Mouse (Mus musculus) ovary, adult 2 months (tissue): ENCODE measurements around the gene Lypd5. TPM values are rescaled to one million over a fixed set of nuclear protein-coding genes. Genes with fewer than 3 reads are reported as not detected.

Source experiments
- polyA plus RNA-seq: library from polyadenylated mRNA; depleted of rRNA; stranded (reverse); fragments of >200 nt; gene quantifications from 2 replicates; pipeline ENCODE4 v1.2.3, GENCODE M21; 2012; rRNA removed

Gene Lypd5
- not detected in 2 replicates for polyA plus RNA-seq

DNA sequence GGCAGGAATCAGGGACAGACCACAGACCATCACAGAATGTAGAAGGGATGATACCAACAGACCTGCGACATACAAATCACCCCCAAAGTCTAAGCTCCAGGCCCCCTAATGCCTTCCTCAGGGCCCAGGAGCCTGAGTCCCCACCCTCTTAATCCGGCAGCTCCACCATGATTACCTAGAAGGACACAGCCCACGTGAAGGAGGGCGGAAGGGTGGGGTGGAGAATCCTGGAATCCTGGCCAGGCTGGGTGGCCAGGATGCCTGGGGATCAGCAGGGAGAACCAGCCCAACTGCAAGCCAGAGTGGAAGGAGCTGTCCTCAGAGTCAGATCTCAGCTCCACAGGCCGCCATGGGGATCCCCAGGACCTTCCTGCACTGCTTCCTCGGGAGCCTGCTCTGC is at the start of gene Lypd5:
Gene Lypd5 (plus strand): TSS at position 301 of the 400 bp plus-strand sequence.

DNA sequence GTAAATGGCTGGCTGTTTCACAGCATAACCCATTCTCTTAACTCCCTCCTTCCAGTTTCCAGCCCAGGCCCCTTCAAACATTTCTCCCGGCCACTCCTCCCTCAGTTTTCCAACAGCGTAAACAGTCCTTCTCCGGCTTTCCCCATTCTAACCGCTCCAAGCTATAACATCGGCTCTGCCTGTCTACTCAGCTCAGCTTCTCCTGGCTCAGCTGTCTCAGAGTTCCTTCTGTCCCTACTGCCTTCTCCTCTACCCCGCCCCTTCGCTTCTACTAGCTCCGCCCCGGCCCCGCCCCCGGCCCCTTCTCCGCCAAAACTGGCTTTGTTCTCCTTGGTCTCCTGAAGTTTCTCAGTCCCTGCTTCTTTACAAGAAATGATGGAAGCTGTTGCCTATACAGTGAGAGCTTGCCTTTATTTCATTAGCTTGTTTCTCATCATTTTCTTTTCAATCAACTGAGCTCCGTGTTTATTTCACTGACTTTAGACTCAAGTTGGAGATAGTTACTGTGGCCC is 48.2 kb upstream of the Lypd5 start, which contains the start of gene Zfp61:
Gene Zfp61 (minus strand): TSS at position 462 of the 512 bp plus-strand sequence.

DNA sequence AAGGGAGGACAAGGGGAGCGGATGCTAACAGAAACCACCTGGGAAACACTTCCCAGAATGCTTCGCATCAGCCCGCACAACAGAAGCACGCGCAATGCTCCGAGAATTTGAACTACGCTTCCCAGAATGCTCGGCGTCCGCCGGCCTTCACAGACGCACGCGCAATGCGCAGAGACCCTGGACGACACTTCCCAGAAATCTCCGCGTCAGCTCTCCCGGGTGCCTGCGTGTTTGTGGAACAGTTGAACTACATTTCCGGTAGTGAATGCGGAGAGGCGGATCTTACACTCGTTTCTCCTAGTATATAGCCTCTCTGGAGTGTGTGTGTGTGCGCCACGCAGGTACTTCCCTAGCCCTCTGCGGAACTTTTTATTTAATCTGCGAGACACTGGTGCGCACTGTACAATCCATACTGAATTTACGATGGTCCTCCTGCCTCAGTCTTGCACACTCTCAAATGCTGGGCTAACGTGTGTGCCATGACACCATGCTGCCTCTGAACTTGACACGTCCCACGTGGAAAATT is 32.4 kb upstream of the Lypd5 start, which contains the start of gene Zfp94:
Gene Zfp94 (minus strand): TSS at position 100 of the 526 bp plus-strand sequence.

DNA sequence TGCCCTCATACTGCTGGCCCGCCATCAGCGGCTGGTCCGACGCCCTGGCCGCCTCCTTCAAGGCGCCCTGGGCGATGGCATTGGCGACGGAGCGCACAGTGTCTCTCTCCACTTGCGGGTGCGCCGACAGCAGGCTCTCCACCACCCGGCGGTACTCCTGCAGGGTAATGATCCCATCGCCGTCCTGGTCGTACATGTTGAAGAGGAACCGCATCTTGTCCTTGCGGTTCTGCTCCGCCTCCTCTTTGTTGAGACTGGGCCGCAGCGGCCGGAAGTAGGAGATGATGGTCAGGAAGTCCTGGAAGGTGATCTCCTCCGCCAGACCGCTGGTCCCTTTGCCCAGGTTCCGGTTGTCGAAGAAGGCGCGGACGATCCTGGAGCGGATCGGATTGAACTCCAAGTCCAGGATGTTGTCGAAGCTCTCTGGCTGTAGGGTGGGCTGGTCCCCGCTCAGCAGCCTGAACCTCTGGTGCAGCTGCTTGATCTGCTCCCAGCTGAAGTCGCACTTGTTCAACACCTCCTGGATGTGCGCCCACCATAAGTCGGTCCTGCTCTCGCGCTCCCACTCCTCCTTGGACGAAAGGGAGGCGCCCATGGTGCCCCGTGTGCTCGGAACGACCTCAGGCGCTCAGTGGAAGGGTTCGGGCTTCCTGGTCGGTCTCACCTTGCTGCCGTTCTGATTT is 15.6 kb upstream of the Lypd5 start, which contains the start of gene Tescl:
Gene Tescl (minus strand): TSS at position 633 of the 683 bp plus-strand sequence.

DNA sequence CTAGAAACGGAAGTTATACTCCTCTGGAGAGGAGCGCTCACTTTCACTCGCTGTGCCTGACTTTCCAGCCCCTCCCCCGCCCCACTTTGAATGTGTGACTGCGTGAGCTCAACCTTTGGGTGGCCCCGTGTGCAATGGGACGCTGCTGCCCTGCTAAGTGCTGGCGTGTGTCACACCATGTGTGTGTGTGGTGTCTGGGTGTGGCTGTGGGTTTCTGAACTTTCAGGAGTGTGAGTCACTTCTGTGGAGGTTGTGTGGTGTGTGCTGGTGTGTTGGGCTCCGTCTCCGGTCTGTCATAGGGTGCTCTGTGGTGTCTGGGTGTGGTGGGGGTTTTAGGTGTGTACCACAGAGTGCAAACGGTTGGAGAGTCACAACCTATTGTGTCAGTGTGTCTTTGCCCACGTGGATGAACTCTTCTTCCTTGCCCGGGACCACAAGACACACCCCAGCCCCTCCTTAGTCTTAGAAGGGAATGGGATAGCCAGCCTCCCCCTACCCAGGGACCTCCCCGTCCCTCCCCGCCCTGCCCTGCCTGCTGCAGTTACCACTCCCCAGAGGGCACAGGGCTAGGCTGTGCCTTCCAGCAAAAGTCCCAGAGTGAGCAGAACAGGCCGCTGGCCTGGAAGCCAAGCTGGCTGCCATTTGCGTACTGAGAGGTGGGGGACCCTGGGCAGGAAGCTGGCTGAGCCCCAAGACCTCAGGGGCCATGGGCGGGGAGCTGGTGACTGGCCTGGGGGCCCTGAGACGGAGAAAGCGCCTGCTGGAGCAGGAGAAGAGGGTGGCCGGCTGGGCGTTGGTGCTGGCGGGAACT is 20.9 kb downstream of the Lypd5 start, which contains the start of gene Kcnn4:
Gene Kcnn4 (plus strand): TSS at position 533 of the 811 bp plus-strand sequence.

DNA sequence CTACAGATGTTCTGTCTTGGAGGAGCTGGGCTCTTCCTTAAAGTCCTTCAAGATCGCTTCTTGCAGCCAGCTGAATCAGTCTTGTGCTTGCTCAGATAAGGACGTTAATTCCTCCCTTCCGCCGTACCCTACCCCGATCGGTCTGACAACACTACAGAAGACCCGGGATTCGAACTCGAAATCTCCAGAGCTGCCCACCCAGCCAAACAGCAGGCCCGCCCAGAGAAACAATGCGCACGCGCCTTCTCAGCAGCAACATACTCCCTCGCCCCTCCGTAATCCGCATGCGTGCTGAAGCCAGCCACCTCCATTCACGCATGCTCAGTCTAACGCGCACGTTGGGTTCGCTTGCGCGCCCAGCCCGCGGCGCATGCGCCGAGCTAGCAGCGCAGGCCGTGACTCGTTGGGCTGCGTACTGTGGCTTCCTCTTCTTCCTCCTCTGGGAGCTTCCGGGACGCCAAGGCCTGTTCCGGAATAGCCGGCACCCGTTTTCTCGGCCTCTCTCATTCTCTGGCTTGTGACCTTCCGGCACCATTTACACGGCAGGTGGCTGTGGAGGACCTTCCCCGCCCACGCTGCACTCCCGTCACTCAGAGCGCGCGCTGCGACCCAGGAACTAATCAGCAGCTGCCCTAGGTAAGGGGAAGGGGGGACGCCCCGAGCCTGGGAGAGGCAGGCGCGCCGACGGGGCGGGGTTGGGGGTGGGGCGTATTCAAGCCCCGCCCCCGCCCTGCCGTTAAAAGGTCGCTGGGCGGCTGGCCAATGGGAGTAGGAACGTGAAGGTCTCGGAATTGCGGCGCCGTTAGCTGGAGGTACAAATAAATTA is 50.5 kb downstream of the Lypd5 start, which contains the start of gene Smg9:
Gene Smg9 (plus strand): TSS at position 364 of the 826 bp plus-strand sequence.

Other genes with a start within 250 kb of the Lypd5 start
- 2.7 TPM in 2 replicates for gene Zfp112, start 236.9 kb upstream of the Lypd5 start, polyA plus RNA-seq
- gene Zfp235, start 215.0 kb upstream of the Lypd5 start, polyA plus RNA-seq, result 6.5 and 8.0 TPM in 2 replicates
- 0.72 and 0.81 TPM in 2 replicates for gene Zfp114, start 174.1 kb upstream of the Lypd5 start, polyA plus RNA-seq
- 2.0 and 2.8 TPM in 2 replicates for gene Zfp111, start 137.8 kb upstream of the Lypd5 start, polyA plus RNA-seq
- gene Zfp109, start 111.6 kb upstream of the Lypd5 start, polyA plus RNA-seq, result 1.6 and 2.5 TPM in 2 replicates
- gene Zfp108, start 94.4 kb upstream of the Lypd5 start, polyA plus RNA-seq, result 2.1 and 2.2 TPM in 2 replicates
- gene Zfp93, start 78.8 kb upstream of the Lypd5 start, polyA plus RNA-seq, result 1.7 and 2.2 TPM in 2 replicates
- 6.8 and 7.4 TPM in 2 replicates for gene Zfp61, start 48.0 kb upstream of the Lypd5 start, polyA plus RNA-seq
- gene Zfp94, start 32.5 kb upstream of the Lypd5 start, polyA plus RNA-seq, result 8.5 and 9.3 TPM in 2 replicates
- gene Tescl, start 15.3 kb upstream of the Lypd5 start, polyA plus RNA-seq, result 0.52 and 0.53 TPM in 2 replicates
- 26.2 and 26.4 TPM in 2 replicates for gene Kcnn4, start 21.1 kb downstream of the Lypd5 start, polyA plus RNA-seq
- gene Smg9, start 50.4 kb downstream of the Lypd5 start, polyA plus RNA-seq, result 57.8 and 74.7 TPM in 2 replicates
- gene Irgc1, start 103.1 kb downstream of the Lypd5 start, polyA plus RNA-seq, result 0.09 and 0.11 TPM in 2 replicates
- 14.4 and 15.2 TPM in 2 replicates for gene Plaur, start 113.3 kb downstream of the Lypd5 start, polyA plus RNA-seq
- 39.2 and 47.2 TPM in 2 replicates for gene Cadm4, start 132.8 kb downstream of the Lypd5 start, polyA plus RNA-seq
- gene Zfp428, start 157.8 kb downstream of the Lypd5 start, polyA plus RNA-seq, result 64.6 and 76.6 TPM in 2 replicates
- not detected in 2 replicates for gene AC161166.1, start 163.3 kb downstream of the Lypd5 start, polyA plus RNA-seq
- gene Irgq, start 181.5 kb downstream of the Lypd5 start, polyA plus RNA-seq, result 21.1 and 23.3 TPM in 2 replicates
- gene Pinlyp, start 196.9 kb downstream of the Lypd5 start, polyA plus RNA-seq, result 7.3 and 9.0 TPM in 2 replicates
- 68.3 and 73.5 TPM in 2 replicates for gene Xrcc1, start 197.1 kb downstream of the Lypd5 start, polyA plus RNA-seq
- gene Ethe1, start 238.3 kb downstream of the Lypd5 start, polyA plus RNA-seq, result 29.5 and 37.1 TPM in 2 replicates
- gene Zfp575, start 238.4 kb downstream of the Lypd5 start, polyA plus RNA-seq, result 0.87 and 0.89 TPM in 2 replicates